Mouse (Mus musculus): ENCODE data around the gene Rapgef1. TPM values are rescaled to one million over a fixed set of nuclear protein-coding genes. Genes with fewer than 3 reads are reported as not detected.

Gene Rapgef1
- polyA plus RNA-seq, 1 experiment from 2014 or later: 11.3 TPM

DNA sequence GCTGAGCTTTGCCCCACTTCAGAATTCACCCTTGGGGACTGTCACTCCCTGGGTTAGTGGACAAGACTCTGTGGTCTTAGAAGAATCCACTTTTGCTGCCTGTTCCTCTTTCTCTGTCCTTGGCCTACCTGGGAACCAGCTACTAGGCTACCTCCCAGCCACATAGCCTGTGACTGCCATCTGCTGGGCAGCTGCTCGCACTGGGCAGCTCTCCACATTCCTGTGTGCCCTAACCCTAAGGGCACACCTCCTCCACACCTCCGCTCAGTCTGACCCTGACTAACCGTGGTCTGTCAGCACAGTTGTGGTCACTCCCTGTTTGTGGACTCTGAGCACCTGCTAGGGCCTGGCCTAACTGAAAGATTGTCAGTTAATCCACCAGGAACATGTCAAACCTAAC is 112.0 kb downstream of the Rapgef1 start:
- Histone ChIP-seq H3K36me3 (ENCODE audit: control insufficient read depth, insufficient read depth) (peaks cover 30% of the 10 kb centered on the region), H3K4me3 (ENCODE audit: low read length) (no peak overlapping the region), H3K4me2 (ENCODE audit: low read depth, low read length) (no peak overlapping the region), H3K4me1 (ENCODE audit: control insufficient read depth, insufficient read depth, low read length) (no peaks in the 10 kb centered on the region), H3K27me3 (ENCODE audit: control insufficient read depth, insufficient read depth, low read length) (no peaks in the 10 kb centered on the region), H3K9ac (ENCODE audit: low read length) (no peak overlapping the region), H3K9me3 (replicated peaks; ENCODE audit: control insufficient read depth, low read length) (no peaks in the 10 kb centered on the region), H3K27ac (ENCODE audit: low read length) (no peak overlapping the region)
- 53% methylated on average over 3 of the region's 3 CpGs for WGBS
- ATAC-seq (replicated peaks; ENCODE audit: extremely low read depth, insufficient read depth, low FRiP score): no peak

DNA sequence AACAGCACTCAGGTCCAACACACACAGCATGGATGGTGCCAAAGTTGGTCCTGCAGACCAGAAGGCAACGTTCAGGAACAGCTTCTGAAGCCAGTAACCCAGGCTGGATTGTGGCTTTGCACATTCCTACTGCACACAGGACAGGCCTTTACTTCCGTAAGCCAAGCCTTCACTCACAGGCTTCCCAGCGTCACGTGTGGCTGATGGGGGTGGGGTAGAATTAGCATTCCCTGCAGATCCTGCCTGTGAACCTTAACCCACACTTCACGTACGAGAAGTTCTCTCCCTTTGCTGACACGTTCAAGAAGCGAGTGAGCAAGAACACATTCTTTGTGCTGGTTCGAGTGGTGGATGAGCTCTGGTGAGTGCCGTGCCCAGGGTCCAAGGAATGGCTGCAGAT is 113.0 kb downstream of the Rapgef1 start:
- no peak overlapping the region for H3K4me2 ChIP-seq (ENCODE audit: low read depth, low read length)
- no peak for ATAC-seq (replicated peaks; ENCODE audit: extremely low read depth, insufficient read depth, low FRiP score)
- no peak overlapping the region for H3K27ac ChIP-seq (ENCODE audit: low read length)
- peaks cover 26% of the 10 kb centered on the region for H3K36me3 ChIP-seq (ENCODE audit: control insufficient read depth, insufficient read depth)
- 85% methylated on average over 10 of the region's 10 CpGs for WGBS
- peaks cover 7% of the 10 kb centered on the region for H3K4me1 ChIP-seq (ENCODE audit: control insufficient read depth, insufficient read depth, low read length)
- H3K27me3 ChIP-seq (ENCODE audit: control insufficient read depth, insufficient read depth, low read length): no peaks in the 10 kb centered on the region
- H3K9me3 ChIP-seq (replicated peaks; ENCODE audit: control insufficient read depth, low read length): no peaks in the 10 kb centered on the region
- H3K9ac ChIP-seq (ENCODE audit: low read length): no peak overlapping the region
- no peak overlapping the region for H3K4me3 ChIP-seq (ENCODE audit: low read length)

DNA sequence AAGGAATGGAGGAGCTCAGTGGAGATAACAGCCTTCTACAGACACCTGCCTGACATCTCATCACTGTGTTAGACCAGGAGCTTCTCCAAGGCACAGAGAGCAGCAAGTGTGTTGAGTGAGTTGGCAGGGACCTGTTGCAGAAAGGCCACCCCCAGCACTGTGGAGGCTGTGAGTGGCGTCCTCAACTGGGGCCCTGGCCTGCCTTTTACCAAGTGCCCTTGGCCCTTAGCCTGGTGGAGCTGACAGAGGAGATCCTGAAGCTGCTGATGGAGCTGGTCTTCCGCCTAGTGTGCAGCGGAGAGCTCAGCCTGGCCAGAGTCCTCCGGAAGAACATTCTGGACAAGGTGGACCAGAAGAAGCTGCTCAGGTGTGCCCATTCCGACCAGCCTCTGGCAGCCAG is 113.8 kb downstream of the Rapgef1 start:
- Histone ChIP-seq H3K9ac (ENCODE audit: low read length) (no peak overlapping the region), H3K27me3 (ENCODE audit: control insufficient read depth, insufficient read depth, low read length) (no peaks in the 10 kb centered on the region), H3K4me3 (ENCODE audit: low read length) (no peak overlapping the region), H3K36me3 (ENCODE audit: control insufficient read depth, insufficient read depth) (peaks cover 25% of the 10 kb centered on the region; the same call in 1 of the 2 replicates), H3K9me3 (replicated peaks; ENCODE audit: control insufficient read depth, low read length) (no peaks in the 10 kb centered on the region), H3K27ac (ENCODE audit: low read length) (no peak overlapping the region), H3K4me1 (ENCODE audit: control insufficient read depth, insufficient read depth, low read length) (peaks cover 9% of the 10 kb centered on the region), H3K4me2 (ENCODE audit: low read depth, low read length) (no peak overlapping the region)
- ATAC-seq (replicated peaks; ENCODE audit: extremely low read depth, insufficient read depth, low FRiP score): no peak
- 93% methylated on average over 5 of the region's 5 CpGs for WGBS

DNA sequence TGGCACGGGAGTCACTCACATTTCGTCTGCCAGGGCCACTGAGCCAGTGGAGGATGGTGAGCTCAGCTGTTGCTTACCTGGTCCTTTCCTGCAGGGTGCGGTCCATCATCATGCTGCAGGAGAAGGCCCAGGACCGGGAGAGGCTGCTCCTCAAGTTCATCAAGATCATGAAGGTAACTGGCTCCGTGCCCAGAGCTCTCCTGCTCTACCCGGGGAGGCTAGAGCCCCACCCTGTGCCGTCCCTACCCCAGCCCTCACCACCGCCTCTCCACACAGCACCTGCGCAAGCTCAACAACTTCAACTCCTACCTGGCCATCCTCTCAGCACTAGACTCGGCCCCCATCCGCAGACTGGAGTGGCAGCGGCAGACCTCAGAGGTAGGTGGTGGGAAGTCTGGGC is 116.2 kb downstream of the Rapgef1 start:
- WGBS: 79% methylated on average over 12 of the region's 12 CpGs
- Histone ChIP-seq H3K4me1 (ENCODE audit: control insufficient read depth, insufficient read depth, low read length) (peaks cover 9% of the 10 kb centered on the region), H3K27ac (ENCODE audit: low read length) (no peak overlapping the region), H3K4me3 (ENCODE audit: low read length) (no peak overlapping the region), H3K9ac (ENCODE audit: low read length) (no peak overlapping the region), H3K27me3 (ENCODE audit: control insufficient read depth, insufficient read depth, low read length) (no peaks in the 10 kb centered on the region), H3K9me3 (replicated peaks; ENCODE audit: control insufficient read depth, low read length) (no peaks in the 10 kb centered on the region), H3K4me2 (ENCODE audit: low read depth, low read length) (no peak overlapping the region), H3K36me3 (ENCODE audit: control insufficient read depth, insufficient read depth) (peaks cover 33% of the 10 kb centered on the region)
- no peak for ATAC-seq (replicated peaks; ENCODE audit: extremely low read depth, insufficient read depth, low FRiP score)

DNA sequence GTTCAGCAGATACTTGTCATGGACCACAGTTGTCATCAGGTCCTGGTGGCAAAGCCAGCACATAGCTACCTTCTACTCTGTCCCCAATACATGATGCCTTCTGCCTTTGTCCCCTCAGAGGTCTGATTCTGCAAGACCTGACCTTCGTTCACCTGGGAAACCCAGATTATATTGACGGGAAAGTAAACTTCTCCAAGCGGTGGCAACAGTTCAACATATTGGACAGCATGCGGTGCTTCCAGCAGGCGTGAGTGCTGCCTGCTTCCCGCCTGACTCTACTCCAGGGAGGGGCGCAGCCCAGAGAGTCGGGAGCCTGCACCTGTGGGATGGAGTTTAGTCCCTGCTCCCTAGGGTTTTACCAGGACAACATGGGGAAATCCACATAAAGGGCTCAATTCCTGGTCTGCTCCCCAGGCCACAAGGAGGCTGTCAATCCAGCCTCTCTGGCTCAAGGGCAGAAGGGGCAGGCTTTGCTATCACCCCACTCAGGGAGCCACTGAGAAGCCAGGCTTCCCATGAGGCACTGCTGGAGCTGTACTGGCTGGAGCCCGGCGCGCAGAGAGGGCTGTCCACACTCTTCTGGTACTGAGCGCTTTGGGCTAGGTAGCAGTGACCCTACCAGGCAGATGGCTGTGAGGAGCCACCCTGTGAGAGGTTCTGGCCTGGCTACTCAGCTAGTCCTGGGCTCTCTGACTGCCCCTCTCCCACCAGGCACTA is 117.8 kb downstream of the Rapgef1 start:
- Histone ChIP-seq H3K27me3 (ENCODE audit: control insufficient read depth, insufficient read depth, low read length) (no peaks in the 10 kb centered on the region), H3K27ac (ENCODE audit: low read length) (peak overlapping the region; percentile 69), H3K4me3 (ENCODE audit: low read length) (no peak overlapping the region), H3K4me2 (ENCODE audit: low read depth, low read length) (no peak overlapping the region), H3K9ac (ENCODE audit: low read length) (peak overlapping the region; percentile 38; the same call in 1 of the 2 replicates), H3K36me3 (ENCODE audit: control insufficient read depth, insufficient read depth) (peaks cover 33% of the 10 kb centered on the region), H3K9me3 (replicated peaks; ENCODE audit: control insufficient read depth, low read length) (no peaks in the 10 kb centered on the region), H3K4me1 (ENCODE audit: control insufficient read depth, insufficient read depth, low read length) (peaks cover 9% of the 10 kb centered on the region)
- 50% methylated on average over 12 of the region's 12 CpGs for WGBS
- ATAC-seq (replicated peaks; ENCODE audit: extremely low read depth, insufficient read depth, low FRiP score): peak; percentile 77

DNA sequence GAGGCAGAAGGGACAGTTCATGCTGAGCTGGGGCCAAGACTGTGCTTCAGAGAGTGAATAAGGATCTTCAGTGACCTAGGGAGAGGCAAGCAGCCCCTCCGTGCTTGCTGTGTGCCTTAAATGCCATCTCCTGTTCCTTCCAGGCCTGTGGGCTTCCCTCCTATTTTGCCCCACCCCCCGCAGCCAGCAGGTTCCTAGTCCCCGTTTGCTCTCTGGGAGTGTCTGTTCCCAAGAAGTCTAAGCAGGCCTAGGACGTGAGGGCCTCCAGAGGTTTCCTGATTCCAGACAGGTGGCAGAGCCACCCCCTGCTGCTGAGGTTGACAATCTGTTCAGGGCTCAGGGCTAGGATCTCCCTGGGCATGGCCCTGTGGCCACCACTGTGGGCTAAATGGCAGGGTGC is 119.3 kb downstream of the Rapgef1 start:
- Histone ChIP-seq H3K27ac (ENCODE audit: low read length) (peak overlapping the region; percentile 21; the same call in 1 of the 2 replicates), H3K27me3 (ENCODE audit: control insufficient read depth, insufficient read depth, low read length) (no peaks in the 10 kb centered on the region), H3K4me3 (ENCODE audit: low read length) (no peak overlapping the region), H3K4me2 (ENCODE audit: low read depth, low read length) (no peak overlapping the region), H3K9ac (ENCODE audit: low read length) (no peak overlapping the region), H3K4me1 (ENCODE audit: control insufficient read depth, insufficient read depth, low read length) (peaks cover 9% of the 10 kb centered on the region), H3K9me3 (replicated peaks; ENCODE audit: control insufficient read depth, low read length) (no peaks in the 10 kb centered on the region), H3K36me3 (ENCODE audit: control insufficient read depth, insufficient read depth) (peaks cover 30% of the 10 kb centered on the region)
- ATAC-seq (replicated peaks; ENCODE audit: extremely low read depth, insufficient read depth, low FRiP score): no peak
- 53% methylated on average over 4 of the region's 4 CpGs for WGBS

DNA sequence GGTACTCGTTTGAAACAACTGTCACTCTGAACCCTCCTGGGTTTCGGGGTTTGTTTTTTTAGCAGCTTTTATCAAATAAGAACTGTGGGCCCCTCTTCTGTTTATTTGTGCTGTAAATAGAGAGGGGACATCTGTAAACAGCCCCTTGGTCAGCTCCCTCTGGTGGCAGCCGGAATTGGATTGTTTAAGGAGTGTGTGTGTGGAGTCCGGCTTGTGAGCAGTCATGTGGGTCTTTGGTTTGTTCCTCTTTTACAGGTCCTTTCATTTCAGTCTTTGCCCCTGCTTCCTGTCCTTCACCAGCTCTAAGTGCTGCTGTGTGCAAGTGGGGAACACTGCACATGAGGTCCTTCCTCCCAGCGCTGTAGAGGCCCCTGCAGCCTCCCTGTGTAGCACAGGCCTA is 119.8 kb downstream of the Rapgef1 start:
- no peak for ATAC-seq (replicated peaks; ENCODE audit: extremely low read depth, insufficient read depth, low FRiP score)
- Histone ChIP-seq H3K4me3 (ENCODE audit: low read length) (no peak overlapping the region), H3K4me2 (ENCODE audit: low read depth, low read length) (no peak overlapping the region), H3K4me1 (ENCODE audit: control insufficient read depth, insufficient read depth, low read length) (peaks cover 9% of the 10 kb centered on the region), H3K27ac (ENCODE audit: low read length) (peak overlapping the region; percentile 21), H3K9me3 (replicated peaks; ENCODE audit: control insufficient read depth, low read length) (no peaks in the 10 kb centered on the region), H3K27me3 (ENCODE audit: control insufficient read depth, insufficient read depth, low read length) (no peaks in the 10 kb centered on the region), H3K9ac (ENCODE audit: low read length) (no peak overlapping the region), H3K36me3 (ENCODE audit: control insufficient read depth, insufficient read depth) (peaks cover 26% of the 10 kb centered on the region)
- 59% methylated on average over 5 of the region's 5 CpGs for WGBS

DNA sequence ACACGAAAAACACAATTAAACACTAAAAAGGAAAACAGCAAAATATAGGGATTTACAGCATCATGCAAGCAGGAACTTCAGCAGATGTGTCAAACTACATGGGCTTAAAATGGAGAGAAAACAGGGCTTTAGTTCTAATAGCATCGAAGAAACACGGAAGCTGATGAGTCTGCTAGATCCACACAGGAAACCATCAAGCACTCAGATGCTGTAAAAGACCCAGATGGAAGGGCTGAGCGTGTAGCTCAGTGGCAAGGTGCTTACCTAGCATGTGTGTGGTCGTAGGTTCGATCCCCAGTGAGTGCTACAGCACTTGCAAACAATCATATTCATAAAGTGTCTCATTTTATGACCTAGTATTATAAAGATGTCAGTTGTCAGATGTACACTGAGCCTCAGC is 121.7 kb downstream of the Rapgef1 start:
- no peak overlapping the region for H3K4me2 ChIP-seq (ENCODE audit: low read depth, low read length)
- no peaks in the 10 kb centered on the region for H3K9me3 ChIP-seq (replicated peaks; ENCODE audit: control insufficient read depth, low read length)
- no peak overlapping the region for H3K9ac ChIP-seq (ENCODE audit: low read length)
- peaks cover 20% of the 10 kb centered on the region for H3K36me3 ChIP-seq (ENCODE audit: control insufficient read depth, insufficient read depth)
- no peak for ATAC-seq (replicated peaks; ENCODE audit: extremely low read depth, insufficient read depth, low FRiP score)
- WGBS: 87% methylated on average over 6 of the region's 6 CpGs
- no peak overlapping the region for H3K4me3 ChIP-seq (ENCODE audit: low read length)
- peaks cover 1% of the 10 kb centered on the region for H3K27me3 ChIP-seq (ENCODE audit: control insufficient read depth, insufficient read depth, low read length)
- peaks cover 9% of the 10 kb centered on the region for H3K4me1 ChIP-seq (ENCODE audit: control insufficient read depth, insufficient read depth, low read length)
- H3K27ac ChIP-seq (ENCODE audit: low read length): no peak overlapping the region

DNA sequence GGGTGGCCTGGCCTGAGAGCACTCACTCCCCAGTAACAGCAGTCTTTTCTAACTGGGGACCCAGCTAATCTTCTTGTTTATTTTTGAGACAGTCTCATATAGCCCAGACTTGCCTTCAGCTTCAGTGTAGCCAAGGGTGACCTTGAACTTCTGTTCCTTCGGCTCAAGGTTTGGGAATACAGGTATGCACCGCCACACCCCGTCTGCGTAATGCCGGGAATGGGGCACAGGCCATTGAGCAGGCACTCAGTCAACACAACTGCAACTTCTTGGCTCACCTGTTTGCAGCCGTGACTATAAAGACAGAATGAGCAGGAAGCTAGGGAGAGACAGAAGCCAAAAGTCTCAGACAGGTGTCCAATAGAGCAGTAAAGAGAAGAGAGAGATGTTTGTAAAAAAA is 124.7 kb downstream of the Rapgef1 start:
- H3K9ac ChIP-seq (ENCODE audit: low read length): no peak overlapping the region
- no peak overlapping the region for H3K4me2 ChIP-seq (ENCODE audit: low read depth, low read length)
- H3K36me3 ChIP-seq (ENCODE audit: control insufficient read depth, insufficient read depth): peaks cover 6% of the 10 kb centered on the region; the same call in 1 of the 2 replicates
- no peak overlapping the region for H3K4me3 ChIP-seq (ENCODE audit: low read length)
- peaks cover 12% of the 10 kb centered on the region for H3K27me3 ChIP-seq (ENCODE audit: control insufficient read depth, insufficient read depth, low read length)
- H3K9me3 ChIP-seq (replicated peaks; ENCODE audit: control insufficient read depth, low read length): no peaks in the 10 kb centered on the region
- H3K4me1 ChIP-seq (ENCODE audit: control insufficient read depth, insufficient read depth, low read length): peaks cover 4% of the 10 kb centered on the region; the same call in 1 of the 2 replicates
- 81% methylated on average over 6 of the region's 6 CpGs for whole genome bisulfite sequencing
- no peak overlapping the region for H3K27ac ChIP-seq (ENCODE audit: low read length)
- no peak for ATAC-seq (replicated peaks; ENCODE audit: extremely low read depth, insufficient read depth, low FRiP score)

Measured in heart, embryonic 16.5 days (tissue).